Mouse (Mus musculus) retina, postnatal 1 day (tissue): ENCODE data around the gene Enthd1.

Experiments
- DNase-seq: peaks from one replicate; pipeline ENCODE4 v3.0.0-alpha.2; 2012

Enthd1 gene

GRCm38 (mm10) chr15:80474429-80475002, 90.4 kb downstream of the Enthd1 start:
- no peak for DNase-seq

DNA sequence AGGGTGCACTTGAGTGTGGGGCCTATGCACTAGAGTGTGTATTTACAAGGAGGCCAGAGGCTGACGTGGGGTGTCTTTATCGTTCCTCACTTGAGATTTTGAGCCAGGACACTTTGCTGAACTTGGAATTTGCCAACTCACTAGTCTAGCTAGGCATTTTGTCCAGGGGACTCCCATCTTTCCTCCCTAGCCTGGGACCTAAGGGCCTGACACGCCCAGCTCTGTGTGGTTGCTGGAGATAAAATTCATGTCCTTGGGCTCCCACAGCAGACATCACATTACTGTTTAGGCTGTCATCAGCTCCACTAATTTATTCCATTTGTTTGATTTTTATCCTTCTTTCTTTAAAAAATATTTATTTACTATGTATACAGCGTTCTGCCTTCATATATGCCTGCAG, 97.1 kb downstream of the Enthd1 start:
- DNase-seq, result no peak

- peak; percentile 66 for DNase-seq
Measured at GRCm38 (mm10) chr15:80462106-80462505, 102.8 kb downstream of the Enthd1 start.

- DNase-seq, result no peak
Measured at GRCm38 (mm10) chr15:80461446-80461845, 103.5 kb downstream of the Enthd1 start.

DNA sequence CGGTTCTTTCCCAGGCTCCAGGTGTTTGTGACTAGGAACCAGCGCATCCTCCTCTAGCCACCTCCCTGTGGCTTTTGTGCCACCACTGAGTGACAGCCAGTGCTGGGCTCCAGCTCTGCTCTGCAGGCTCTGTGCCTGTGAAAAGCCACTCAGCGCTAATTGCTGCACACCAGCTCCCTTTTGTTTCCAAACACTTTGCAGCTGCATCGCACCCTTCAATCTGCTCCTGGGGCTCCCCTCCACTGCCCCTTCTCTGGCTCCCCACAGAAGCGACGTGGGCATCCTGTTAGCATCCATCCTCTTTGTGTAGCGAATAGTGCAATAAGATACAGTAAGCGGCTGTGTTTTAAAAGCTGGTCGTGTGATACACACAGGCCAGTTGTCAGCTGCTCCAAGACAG, 104.9 kb downstream of the Enthd1 start:
- peak; percentile 52 for DNase-seq

GRCm38 (mm10) chr15:80457984-80458383, 107.0 kb downstream of the Enthd1 start:
- no peak for DNase-seq

DNA sequence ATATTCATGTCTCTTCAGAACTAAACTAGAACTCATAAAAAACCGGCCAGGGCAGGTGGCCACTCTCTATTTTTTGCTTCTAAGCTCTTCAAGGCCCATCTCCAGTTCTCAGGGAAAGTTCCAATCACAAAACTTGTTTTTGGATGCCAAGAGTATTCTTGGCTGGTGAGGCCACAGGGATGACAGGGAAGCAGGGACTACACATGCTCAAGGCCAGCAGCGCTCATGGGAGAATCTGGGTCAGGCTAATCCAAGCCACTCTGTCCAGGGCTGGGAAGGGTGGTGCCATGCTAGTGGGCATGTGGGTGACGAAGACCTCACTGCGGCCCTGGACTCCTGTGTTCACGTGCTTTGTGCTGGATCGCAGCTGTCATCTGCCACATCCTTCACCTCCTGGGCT, 110.5 kb downstream of the Enthd1 start:
- peak; percentile 49 for DNase-seq

DNA sequence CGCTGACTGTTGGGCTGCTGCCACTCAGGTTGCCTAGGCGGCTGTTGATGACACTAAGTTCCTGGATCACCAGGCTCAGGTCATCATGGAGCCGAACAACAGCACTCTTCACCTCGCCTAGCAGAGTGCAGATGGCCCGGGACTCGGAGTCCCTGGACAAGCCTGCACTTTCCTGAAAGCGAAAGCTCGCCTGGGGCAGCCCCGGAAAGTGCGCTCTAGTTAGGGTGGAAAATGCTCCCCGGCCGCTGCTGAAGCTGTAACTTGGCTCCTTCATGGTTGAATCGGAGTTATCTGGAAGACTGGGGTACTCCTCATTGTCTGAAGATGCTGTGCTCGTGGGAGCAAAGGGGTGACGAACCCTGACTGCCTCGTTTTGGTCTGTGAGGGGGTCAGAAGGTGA, 112.5 kb downstream of the Enthd1 start:
- DNase-seq, result peak; percentile 27

GRCm38 (mm10) chr15:80445956-80446687, 118.8 kb downstream of the Enthd1 start:
- no peak for DNase-seq

- no peak for DNase-seq
Measured at GRCm38 (mm10) chr15:80440195-80440594, 124.8 kb downstream of the Enthd1 start.

DNA sequence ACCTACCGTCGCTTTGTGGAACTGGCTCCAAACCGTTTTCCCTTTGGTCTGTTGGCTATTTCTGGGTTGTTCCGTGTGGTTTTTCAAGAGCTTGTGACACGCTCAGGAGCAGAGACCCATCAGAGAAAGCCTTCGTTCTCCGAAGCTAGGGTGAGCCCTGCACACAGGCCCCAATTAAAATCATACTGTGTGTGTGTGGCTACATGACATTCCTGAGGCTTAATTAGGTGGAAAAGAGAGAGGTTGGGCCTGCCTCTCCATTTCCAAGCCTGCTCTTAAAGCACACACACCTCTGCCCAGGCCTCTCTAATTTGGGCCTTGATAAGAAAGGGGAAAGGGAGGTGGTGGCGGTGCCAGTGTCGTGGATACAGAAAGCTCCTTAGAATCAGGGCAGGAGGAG, 126.5 kb downstream of the Enthd1 start:
- DNase-seq, result peak; percentile 81

GRCm38 (mm10) chr15:80437996-80438395, 127.0 kb downstream of the Enthd1 start:
- peak; percentile 24 for DNase-seq

DNA sequence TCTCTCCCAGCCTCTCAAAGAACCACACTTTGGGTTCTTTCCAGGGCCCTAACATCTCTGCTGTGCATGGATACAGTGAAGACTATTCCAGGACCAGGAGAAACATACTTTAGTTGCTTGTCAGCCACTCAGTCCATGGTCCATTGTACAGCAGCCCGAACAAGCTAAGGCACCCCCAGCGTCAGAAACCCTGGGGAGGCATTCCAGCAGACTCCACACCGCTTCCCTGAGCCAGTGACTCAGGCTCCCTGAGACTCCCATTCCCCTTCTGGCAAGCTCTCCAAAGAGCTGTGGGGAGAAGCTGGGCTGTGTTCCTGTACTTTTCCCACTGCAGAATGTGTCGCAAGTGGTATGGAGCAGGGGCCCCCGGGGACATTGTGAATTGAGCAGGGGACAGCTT, 128.0 kb downstream of the Enthd1 start:
- DNase-seq, result no peak

GRCm38 (mm10) chr15:80430324-80430723, 134.6 kb downstream of the Enthd1 start:
- DNase-seq, result peak; percentile 88

GRCm38 (mm10) chr15:80418146-80418545, 146.8 kb downstream of the Enthd1 start:
- DNase-seq, result no peak

- no peak for DNase-seq
Measured at GRCm38 (mm10) chr15:80417066-80417465, 147.9 kb downstream of the Enthd1 start.

DNA sequence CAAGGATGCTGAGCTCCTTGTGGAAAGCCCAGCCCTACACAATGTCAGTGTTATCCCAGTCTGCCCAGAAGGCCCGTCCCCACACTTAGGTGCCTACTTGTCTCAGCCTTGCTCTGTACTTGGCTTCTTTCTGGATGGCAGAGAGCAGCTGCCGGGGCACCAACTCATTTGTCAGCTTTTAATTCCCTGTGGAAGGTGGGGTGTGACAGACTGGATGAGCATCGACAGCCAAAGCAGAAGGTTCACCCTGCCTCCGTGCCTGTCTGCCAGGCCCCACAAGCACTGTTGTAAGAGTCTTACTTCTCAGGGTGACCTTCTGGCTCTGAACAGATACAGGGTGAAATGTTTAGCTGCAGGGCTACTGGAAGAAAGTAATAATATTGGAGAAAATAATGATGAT, 149.8 kb downstream of the Enthd1 start:
- no peak for DNase-seq

- peak; percentile 36 for DNase-seq
Measured at GRCm38 (mm10) chr15:80413988-80414721, 150.8 kb downstream of the Enthd1 start.

DNA sequence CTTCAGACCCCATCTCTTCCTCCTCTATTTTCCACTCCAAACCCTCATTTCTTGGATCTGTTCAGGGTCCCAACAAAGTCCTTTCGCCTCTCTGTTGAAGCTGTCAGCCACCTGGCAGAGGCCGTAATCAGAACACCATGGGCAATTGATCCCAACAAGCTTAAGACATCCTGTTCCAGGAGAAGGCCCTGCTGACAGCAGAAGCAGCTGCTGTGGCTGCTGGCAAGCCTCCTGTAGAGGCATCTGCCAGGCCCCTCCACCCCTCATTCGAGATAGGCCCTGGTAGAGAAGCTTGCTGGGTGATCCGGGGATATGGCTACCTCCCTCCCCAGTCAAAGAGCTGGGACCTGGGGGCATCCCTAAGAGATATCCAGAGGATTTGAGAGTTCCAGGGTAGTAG, 151.9 kb downstream of the Enthd1 start:
- no peak for DNase-seq

DNA sequence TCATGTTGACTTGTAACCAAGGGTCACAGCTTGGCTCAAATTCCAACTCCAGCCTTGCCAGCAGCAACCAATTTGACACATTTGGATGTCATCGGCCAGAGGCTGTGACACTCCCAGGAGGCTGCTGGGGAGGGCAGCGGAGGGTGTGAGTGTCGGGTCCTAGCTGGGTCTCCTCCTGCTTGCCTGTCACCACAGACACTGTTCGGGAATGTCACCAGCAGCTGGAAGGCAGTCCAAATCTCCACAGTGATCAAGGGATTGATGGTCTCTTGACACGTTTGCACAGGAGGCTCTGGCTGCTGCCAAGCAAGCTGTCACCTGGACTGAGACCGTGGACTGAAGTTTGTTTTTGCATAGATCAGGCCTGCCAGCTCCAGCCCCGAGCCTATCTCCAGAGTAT, 154.3 kb downstream of the Enthd1 start:
- DNase-seq, result no peak

DNA sequence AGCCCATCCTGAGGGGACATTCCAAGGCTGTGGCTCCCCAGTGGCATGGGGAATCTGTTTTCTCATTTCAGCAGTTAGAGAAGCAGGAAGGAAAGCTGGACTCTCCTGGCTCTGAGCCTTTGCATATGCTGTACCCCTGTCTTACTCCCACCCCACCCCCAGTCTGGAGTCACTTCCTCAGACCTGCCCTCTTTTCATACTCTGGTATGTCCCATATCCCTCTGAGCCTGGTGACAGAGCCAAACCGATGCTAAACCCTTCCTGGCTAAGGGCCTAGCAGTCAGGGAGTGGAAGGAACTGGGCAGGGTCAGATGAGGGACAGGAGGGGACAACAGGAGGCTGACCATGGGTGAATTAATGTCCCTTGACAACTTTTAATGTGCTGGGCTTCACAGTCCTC, 157.1 kb downstream of the Enthd1 start:
- peak; percentile 29 for DNase-seq
